Mouse (Mus musculus) heart, adult 2 months (tissue): ENCODE data around the gene Vmn1r55. TPM values are rescaled to one million over a fixed set of nuclear protein-coding genes. Genes with fewer than 3 reads are reported as not detected.

ENCODE experiments used
- DNase-seq, 2 experiments: peaks; one replicate each; pipeline ENCODE4 v3.0.0; 2021
- H3K27ac ChIP-seq: fragments of 200-600 bp; 2 replicates; pipeline ENCODE4 v1.8.1; 2022
- H3K27me3 ChIP-seq: fragments of 200-500 bp; 2 replicates; pipeline ENCODE4 v1.6.1; 2012; ENCODE audit warnings: mild to moderate bottlenecking, low read length, inconsistent platforms, mixed read lengths; ENCODE audit not compliant: control insufficient read depth, insufficient read depth
- H3K36me3 ChIP-seq: fragments of 200-500 bp; 2 replicates; pipeline ENCODE4 v1.6.1; 2012; ENCODE audit warnings: low read length, inconsistent platforms; ENCODE audit not compliant: control insufficient read depth, insufficient read depth
- H3K4me1 ChIP-seq: fragments of 200-500 bp; 2 replicates; pipeline ENCODE4 v1.6.1; 2011; ENCODE audit warnings: low read length; ENCODE audit not compliant: control insufficient read depth, insufficient read depth
- H3K4me3 ChIP-seq: fragments of 200-600 bp; 2 replicates; pipeline ENCODE4 v1.8.1; 2022
- H3K79me2 ChIP-seq: fragments of 200-500 bp; replicated peaks from 2 replicates; pipeline ENCODE4 v1.6.1; 2012; ENCODE audit warnings: mild to moderate bottlenecking, inconsistent platforms, low read length, moderate library complexity, mixed read lengths; ENCODE audit not compliant: control insufficient read depth, insufficient read depth
- H3K9ac ChIP-seq: fragments of 200-500 bp; 2 replicates; pipeline ENCODE4 v1.6.1; 2012; ENCODE audit warnings: low read depth, mild to moderate bottlenecking, control low read depth, inconsistent platforms, low read length, mixed read lengths
- CTCF ChIP-seq: fragments of 200-600 bp; IDR thresholded peaks from 2 replicates; pipeline ENCODE4 v1.8.1; 2022; ENCODE audit warnings: antibody characterized with exemption, mild to moderate bottlenecking, moderate library complexity
- EP300 ChIP-seq: fragments of 200-500 bp; IDR thresholded peaks from 2 replicates; pipeline ENCODE4 v1.6.1; 2011; ENCODE audit warnings: low read depth, low read length, control low read depth; ENCODE audit not compliant: insufficient read depth
- POLR2A ChIP-seq: fragments of 200-500 bp; IDR thresholded peaks from 2 replicates; pipeline ENCODE4 v1.6.1; 2011; ENCODE audit warnings: mild to moderate bottlenecking, low read depth, low read length, control low read depth; ENCODE audit not compliant: insufficient read depth
- WGBS: fragments of 180-500 bp; shearing (Covaris S2); methylation state at CpG from one replicate; pipeline ENCODE4 v1.1.7; 2018; 5-methylcytosine and 5-hydroxymethylcytosine counted together
- intact Hi-C: fragments of 180-260 bp; cut with DNase I; formaldehyde crosslinking; loops from one replicate; pipeline ENCODE4 v1.15.1; 2025
- polyA plus RNA-seq: library from polyadenylated mRNA; depleted of rRNA; stranded (reverse); fragments of >200 nt; gene quantifications from 2 replicates; pipeline ENCODE4 v1.2.3, GENCODE M21; 2012
- total RNA-seq, 2 experiments: library from RNA; stranded (reverse); gene quantifications; 2 replicates each; pipeline ENCODE4 v1.2.3; 2021

Vmn1r55 gene
- total and polyA plus RNA-seq, 3 experiments, result not detected

GRCm38 (mm10) chr7:5092831-5093510 lies 56.5 kb downstream of the Vmn1r55 start:
- 71% methylated on average over 21 of the region's 21 CpGs for WGBS
- no peak overlapping the region for H3K9ac ChIP-seq
- DNase-seq, result no peak
- H3K36me3 ChIP-seq, result no peaks in the 10 kb centered on the region; the same call in 1 of the 2 replicates
- TF ChIP-seq EP300 (no peak), POLR2A (no peak), CTCF (no peak)
- H3K27me3 ChIP-seq, result no peaks in the 10 kb centered on the region
- no peaks in the 10 kb centered on the region; the same call in 1 of the 2 replicates for H3K4me1 ChIP-seq
- H3K79me2 ChIP-seq, result 0 out of 2 replicates have a peak, but pooled peaks cover 2% of the 10 kb centered on the region
- H3K27ac ChIP-seq, result no peak overlapping the region; the same call in 1 of the 2 replicates
- intact Hi-C loops, result no loop called here
- no peak overlapping the region for H3K4me3 ChIP-seq

GRCm38 (mm10) chr7:5092381-5092780 lies 57.1 kb downstream of the Vmn1r55 start:
- Histone ChIP-seq H3K4me1 (no peaks in the 10 kb centered on the region; the same call in 1 of the 2 replicates), H3K36me3 (no peaks in the 10 kb centered on the region; the same call in 1 of the 2 replicates), H3K9ac (no peak overlapping the region), H3K4me3 (no peak overlapping the region), H3K79me2 (0 out of 2 replicates have a peak, but pooled peaks cover 2% of the 10 kb centered on the region), H3K27me3 (no peaks in the 10 kb centered on the region), H3K27ac (no peak overlapping the region; the same call in 1 of the 2 replicates)
- 61% methylated on average over 6 of the region's 6 CpGs for WGBS
- DNase-seq, result no peak
- intact Hi-C loops, result no loop called here
- TF ChIP-seq EP300 (no peak), CTCF (no peak), POLR2A (no peak)

- TF ChIP-seq POLR2A, result no peak
- no peak for TF ChIP-seq EP300
- WGBS, result 83% methylated on average over 15 of the region's 15 CpGs
- H3K79me2 ChIP-seq, result peaks cover 7% of the 10 kb centered on the region
- peaks cover 3% of the 10 kb centered on the region; the same call in 1 of the 2 replicates for H3K4me1 ChIP-seq
- H3K36me3 ChIP-seq, result peaks cover 3% of the 10 kb centered on the region; the same call in 1 of the 2 replicates
- DNase-seq, result no peak
- H3K4me3 ChIP-seq, result no peak overlapping the region
- H3K27ac ChIP-seq, result no peak overlapping the region
- intact Hi-C loops, result no loop called here
- H3K27me3 ChIP-seq, result no peaks in the 10 kb centered on the region
- H3K9ac ChIP-seq, result no peak overlapping the region
These were observed 58.3 kb downstream of the Vmn1r55 start for GRCm38 (mm10) chr7:5091008-5091728.

- no peak overlapping the region for H3K4me3 ChIP-seq
- H3K79me2 ChIP-seq, result peaks cover 14% of the 10 kb centered on the region
- no peak overlapping the region for H3K27ac ChIP-seq
- H3K27me3 ChIP-seq, result no peaks in the 10 kb centered on the region
- TF ChIP-seq EP300 (no peak), POLR2A (no peak), CTCF (no peak)
- no peak overlapping the region for H3K9ac ChIP-seq
- DNase-seq, result no peak
- WGBS, result 88% methylated on average over 15 of the region's 15 CpGs
- H3K4me1 ChIP-seq, result peaks cover 5% of the 10 kb centered on the region
- intact Hi-C loops, result no loop called here
- H3K36me3 ChIP-seq, result peaks cover 8% of the 10 kb centered on the region
These were observed 59.6 kb downstream of the Vmn1r55 start for GRCm38 (mm10) chr7:5089853-5090252.

- DNase-seq, result no peak
- H3K27me3 ChIP-seq, result no peaks in the 10 kb centered on the region
- H3K4me1 ChIP-seq, result peaks cover 9% of the 10 kb centered on the region
- no peak overlapping the region for H3K9ac ChIP-seq
- H3K27ac ChIP-seq, result no peak overlapping the region
- H3K4me3 ChIP-seq, result no peak overlapping the region
- H3K79me2 ChIP-seq, result peaks cover 17% of the 10 kb centered on the region
- TF ChIP-seq POLR2A (no peak), CTCF (no peak), EP300 (no peak)
- 63% methylated on average over 4 of the region's 4 CpGs for WGBS
- intact Hi-C loops, result no loop called here
- peaks cover 16% of the 10 kb centered on the region for H3K36me3 ChIP-seq
These were observed 61.6 kb downstream of the Vmn1r55 start for GRCm38 (mm10) chr7:5087886-5088285.
